Mouse (Mus musculus): ENCODE results near the gene Slc1a3.

The Slc1a3 gene

DNA sequence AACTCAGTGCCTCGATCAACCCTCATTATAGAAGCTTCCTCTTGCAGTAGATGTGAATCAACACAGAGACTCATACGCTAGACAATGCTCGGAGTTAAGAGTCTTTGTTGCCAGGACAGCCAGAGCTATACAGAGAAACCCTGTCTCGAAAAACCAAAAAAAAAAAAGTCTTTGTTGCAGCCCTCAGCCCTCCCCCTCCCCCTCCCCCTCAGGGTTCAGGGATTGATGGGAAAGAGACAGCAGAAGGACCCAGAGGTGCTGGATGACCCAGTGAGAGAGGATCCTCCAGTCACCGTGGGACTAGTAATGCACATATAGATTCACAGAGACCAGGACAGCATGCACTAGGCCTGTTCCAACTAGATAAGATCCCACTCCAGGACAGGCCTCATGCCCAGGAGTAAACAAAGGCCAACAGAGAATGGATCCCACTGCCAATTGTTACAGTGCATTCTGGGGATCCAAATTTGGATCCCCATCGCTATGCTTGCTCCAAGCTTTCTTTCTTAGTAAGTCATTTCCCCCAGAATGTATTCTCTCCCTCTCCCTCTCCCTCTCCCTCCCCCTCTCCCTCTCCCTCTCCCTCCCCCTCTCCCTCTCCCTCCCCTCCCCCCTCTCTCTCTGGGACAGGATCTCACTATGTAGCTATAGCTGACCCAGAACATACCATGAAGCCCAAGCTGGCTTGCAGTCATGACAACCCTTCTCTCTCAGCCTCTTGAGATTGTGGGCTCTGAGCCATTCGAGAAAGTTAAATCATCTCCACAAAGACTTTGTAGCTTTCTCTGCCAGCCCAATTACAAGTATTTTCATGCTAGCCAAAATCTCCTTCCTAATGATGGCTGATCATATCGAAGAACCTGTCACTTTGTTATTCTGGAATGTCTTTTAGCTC is 52.2 kb downstream of the Slc1a3 start:
- DNase-seq (ENCODE audit: low spot score): no peak

DNA sequence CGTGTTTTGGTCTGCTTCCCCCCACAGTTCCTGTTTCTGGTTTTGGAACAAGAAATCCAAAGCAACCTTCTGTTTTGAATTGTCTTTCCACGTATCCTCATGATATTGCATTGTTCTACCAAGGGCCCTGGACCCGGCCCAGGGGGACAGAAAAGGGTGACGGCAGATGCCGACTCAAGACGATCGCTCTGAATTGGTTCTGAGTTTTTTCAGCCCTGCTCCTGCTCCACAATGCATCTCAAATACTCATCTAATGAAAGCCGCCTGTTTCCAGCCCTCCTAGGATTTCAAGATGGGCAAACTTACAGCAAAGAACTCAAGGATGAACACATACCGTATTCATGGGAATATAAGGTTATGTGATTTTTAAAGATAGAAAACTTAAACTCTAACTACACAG is 55.3 kb downstream of the Slc1a3 start:
- no peak for DNase-seq (ENCODE audit: low spot score)

DNA sequence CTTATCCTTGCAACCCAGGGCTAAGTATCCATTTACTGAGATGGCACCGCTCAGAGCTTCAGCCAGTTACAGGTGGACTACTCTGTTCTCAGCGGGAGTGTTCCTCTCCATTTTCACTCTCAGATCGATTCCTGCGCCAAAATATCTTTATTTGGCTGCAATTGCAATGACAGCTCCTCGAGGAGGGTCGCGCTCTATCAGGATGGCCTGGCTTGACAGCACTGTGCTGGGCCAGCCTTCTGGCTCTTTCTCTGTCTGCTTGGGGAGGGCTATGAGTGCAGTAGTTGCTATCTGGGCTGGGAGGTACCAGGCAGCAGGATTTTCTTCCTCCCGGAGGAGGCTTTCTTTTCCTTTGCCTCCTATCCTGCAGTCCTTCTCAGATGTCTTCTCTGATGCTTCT is 57.9 kb downstream of the Slc1a3 start:
- DNase-seq (ENCODE audit: low spot score): no peak

DNA sequence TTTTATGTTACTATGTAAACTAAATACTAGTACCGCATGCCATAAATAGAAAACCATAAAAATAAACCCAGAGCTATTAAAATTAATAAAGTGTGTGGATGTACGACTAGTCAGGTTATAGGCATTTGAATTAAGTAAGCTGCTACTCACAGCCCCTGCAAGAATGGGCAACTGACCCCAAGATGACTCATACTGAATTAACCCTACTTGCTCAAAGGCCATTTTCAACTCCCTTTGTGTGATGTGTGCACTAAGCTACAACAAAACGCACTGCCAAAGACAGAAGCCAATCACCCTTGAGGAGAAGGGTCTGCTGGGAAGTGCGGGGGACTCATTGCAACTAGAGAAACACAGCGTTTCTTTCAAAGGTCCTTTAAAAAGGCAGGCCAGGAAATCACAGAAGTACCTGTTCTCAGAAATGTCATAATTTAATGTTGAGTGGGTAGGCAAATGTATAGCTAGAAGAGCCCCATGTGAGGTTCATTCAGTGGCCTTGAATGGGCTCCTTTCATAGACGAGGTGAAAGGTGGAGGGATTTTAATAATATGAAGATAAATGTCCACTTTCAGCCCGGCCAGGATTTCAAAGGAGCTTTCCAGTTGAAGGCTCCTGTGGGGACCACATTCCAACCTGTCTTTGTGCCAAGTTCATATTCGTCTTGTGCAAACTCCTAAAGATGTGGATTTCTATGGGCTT is 66.4 kb downstream of the Slc1a3 start:
- DNase-seq (ENCODE audit: low spot score): no peak

DNA sequence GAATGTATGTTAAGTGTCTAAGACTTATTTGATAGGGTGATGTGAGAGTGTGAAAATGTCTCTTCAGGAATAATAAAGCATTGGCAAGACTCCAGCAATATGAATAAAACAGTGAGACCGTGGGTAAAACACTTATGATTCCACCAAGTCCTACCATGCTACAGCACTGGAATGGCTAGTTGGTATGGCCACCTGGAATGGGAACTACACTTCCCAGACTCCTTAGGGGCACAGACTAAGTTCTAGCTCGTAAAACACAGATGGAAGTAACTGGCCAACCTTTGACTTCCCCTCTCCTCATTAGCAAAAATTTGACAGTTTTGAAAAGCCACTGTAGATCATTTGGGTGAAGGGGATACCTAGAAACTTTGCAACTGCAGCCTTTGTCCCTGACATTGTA is 70.7 kb downstream of the Slc1a3 start:
- DNase-seq (ENCODE audit: low spot score): no peak

DNA sequence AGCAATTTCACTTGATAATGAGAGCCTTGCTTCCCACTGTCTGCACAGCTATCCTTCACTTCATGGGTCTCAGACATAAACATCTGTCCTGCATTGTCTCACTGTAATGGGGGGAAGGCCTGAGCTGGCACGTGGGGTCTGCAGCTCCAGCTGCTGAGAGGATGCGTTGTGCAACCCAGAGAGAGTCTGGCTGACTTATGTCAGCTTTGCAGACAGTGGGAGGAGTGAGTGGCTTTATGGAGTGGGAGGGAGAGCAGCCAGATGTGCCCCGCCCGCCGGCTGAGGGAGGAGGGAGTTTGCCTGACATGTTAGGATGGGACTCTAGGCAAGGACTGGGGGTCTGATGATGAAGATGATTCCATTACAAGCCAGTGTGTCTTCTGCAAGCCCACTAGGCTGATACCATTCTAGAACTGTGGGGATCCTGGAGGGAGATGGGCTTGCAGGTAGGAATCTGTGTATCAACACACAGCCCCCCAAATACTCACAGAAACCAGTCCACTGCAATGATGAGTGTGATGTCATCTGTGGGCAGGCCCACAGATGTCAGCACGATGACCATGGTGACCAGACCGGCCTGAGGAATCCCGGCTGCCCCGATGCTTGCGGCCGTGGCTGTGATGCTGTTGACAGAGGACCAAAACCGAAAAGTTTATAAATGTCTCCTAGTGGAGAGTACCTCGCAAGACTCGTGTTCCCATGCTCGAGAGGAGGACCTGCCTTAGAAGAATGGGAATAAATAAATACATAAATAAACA is 71.8 kb downstream of the Slc1a3 start:
- no peak for DNase-seq (ENCODE audit: low spot score)

DNA sequence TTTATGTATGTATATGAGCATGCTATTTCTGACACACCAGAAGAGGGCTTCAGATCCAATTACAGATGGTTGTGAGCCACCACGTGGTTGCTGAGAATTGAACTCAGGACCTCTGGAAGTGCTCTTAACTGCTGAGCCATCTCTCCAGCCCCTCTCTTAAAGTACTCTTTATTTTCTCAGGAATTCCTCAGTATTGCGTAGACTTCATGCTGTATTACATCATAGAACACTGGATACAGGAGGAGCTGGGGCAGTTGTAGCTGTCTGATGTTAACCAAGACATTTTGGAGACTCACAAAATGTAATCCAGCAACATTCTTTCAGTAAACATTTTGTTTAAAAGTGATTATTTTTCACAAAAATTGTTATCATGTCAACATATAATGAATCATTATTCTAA is 73.3 kb downstream of the Slc1a3 start:
- DNase-seq (ENCODE audit: low spot score): no peak

DNA sequence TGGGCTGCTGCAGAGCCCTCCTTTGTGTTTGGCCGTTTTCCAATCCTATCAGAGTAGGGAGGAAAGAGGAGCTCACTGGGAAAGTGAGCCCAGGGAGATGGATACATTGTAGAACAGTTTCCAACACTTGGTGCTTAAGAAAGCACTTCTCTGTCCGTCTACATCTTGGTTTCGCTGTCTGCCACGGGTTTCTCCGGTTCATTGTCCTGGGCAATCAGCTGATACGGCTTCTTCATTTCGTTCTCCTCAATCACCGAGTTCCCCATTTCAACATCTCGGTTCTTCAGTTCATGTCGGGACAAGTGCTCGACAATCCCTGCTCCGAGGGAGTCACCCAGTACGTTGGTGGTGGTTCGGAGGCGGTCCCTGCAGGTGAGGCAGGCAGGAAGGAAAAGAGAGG is 74.6 kb downstream of the Slc1a3 start:
- DNase-seq (ENCODE audit: low spot score): no peak

DNA sequence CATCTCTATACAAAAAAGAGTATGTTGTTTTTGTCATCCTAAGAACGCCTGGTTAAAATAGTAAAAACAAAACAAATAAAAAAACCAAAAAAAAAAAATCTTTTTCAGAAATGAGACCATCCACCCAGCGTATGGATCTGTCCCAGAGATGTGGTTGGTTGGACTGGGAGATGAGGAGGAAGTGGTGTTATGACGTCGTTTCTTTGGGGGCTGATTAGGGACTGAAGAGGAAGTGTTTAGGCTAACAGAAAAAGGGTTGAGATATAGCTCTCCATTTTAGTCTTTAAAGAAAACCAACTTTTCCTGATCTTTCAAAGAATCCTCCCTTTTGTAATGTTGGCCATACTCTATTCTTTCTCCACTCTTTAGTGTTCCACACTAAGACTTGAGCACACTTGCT is 75.8 kb downstream of the Slc1a3 start:
- DNase-seq (ENCODE audit: low spot score): no peak

DNA sequence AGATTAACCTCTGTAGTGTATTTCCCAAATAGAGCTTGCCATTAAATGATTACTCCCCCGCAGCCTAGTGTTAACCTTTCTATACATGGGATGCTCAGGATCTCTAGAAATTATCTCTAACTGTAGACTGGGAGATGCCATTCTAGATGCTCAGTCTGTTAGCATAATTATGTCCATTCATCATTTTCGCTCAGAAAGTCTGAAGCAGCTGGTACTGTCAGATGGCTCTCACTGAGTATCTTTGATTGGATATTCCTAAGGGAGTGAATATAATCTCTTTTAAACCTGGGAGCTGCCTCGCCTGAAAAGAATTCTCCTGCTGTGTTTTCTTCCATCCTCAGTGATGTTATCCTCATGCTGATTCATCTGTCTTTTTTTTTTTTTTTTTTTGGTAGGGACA is 76.2 kb downstream of the Slc1a3 start:
- no peak for DNase-seq (ENCODE audit: low spot score)

DNA sequence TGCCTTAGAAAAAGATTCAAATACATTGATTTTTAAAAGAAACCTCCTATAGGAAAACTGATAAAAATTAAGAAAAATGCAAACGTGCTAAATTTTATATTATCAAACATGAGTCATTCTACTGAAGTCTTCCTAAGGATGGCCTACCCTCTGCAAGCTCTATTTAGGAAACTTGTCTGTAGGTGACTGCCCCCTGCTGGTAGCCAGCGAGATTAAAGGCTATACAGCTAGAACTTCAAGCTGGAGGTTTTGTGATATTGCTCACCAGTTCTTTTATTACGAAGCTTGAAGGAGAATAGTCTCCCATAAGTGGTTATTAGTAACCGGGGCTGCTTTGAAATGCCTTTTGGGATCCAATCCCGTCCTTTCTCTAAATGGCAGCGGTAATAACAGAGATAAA is 77.2 kb downstream of the Slc1a3 start:
- no peak for DNase-seq (ENCODE audit: low spot score)

DNA sequence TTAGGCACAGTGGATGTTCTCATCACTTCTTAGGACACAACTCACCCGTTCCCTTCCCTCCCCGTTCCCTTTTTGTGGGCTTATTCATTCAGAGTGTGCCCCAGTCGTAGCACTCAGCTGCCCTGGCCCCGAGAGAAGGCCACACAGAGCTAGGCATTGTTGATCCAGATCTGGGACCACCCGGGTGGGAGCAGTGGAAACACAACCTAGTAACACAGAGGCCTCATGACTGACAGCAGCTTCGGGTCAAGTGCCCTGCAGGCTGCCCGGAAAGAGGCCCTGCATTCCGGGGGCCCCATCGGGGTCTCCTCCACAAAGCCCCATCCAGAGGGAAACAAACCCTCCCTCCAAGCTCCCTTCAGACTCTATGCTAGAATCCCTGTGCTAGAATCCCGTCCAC is 78.2 kb downstream of the Slc1a3 start:
- no peak for DNase-seq (ENCODE audit: low spot score)

DNA sequence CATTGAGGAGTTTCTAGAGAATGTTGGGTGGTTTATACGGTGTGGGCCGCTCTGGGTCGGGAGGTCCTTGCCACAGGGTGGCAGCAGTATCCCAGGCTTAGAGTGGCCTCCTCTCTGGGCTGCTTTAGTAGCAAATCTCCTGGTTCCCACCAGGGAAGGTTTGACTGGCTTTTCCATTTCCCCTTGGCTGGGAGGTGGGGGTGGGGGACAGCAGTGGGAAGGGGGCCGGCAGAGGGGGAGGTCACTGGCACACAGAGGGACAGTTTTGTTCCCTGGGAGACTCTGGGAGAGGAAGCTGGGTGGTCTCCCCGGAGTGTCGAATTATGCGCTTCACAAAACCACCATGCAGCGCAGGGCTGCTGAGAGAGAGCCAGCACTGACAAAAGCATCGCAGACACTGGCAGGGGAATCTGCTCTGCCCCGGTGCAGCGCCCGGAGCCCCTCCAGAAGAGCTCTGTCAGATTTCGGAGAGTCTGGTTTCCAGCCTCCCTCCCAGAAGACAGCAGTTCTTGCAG is 81.2 kb downstream of the Slc1a3 start:
- peak; percentile 56 for DNase-seq (ENCODE audit: low spot score)

DNA sequence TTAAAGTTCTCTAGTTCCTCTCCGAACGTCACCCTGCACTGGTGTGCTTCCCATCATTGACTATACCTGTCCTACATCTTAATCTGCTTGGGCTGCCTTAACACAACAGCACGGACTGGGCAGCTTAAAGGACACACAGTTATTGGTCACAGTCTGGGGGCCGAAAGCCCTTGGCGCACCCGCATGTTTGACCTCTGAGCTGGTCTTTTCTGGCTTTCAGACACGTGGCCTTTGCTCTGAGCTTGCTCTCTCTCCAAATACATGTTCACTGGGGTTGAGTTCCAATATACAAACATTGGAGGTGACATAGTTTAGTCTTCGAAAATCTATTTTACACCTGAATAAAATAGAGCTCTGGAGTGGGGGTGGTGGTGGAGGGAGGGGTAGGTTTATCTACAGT is 82.4 kb downstream of the Slc1a3 start:
- no peak for DNase-seq (ENCODE audit: low spot score)

DNA sequence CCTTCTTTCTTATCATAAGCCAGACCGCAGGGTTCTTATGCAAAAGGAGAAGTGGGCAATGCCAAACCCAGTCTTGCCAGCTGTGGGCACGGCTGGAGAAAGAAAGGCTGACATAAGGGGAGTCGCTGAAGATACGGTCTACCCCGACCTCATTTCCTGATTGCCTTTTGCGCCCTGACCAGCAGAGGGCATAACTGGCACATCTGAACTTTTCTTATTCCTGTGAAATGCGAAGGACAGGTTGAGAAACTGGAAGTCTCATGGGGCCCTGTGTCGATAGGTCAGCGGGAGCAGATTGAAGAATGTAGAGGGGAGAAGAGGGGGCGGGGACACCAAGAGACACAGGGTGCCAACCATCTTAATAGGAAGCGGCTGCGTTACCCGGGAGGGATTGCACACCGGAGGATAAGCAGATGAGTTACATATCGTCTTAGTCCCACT is 83.4 kb downstream of the Slc1a3 start:
- DNase-seq (ENCODE audit: low spot score): peak; percentile 39

DNA sequence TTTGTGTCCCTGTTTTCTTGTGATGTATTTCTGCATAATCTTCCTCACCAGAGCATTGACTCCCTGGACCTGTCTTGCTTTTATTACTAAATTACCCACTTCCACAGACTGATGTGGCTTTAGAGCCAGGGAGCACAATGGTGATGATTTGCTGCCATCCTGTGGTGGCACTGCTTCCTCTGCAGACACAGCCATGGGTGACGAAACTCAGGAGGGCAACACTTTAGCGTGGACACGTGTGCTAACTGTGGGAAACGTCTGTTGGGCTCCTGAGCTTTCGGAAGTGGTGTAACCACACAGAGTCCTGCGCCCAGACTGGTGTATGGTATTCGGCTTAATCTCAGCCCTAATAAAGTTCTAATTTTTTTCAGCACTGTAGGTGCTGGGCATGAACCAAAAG is 85.2 kb downstream of the Slc1a3 start:
- no peak for DNase-seq (ENCODE audit: low spot score)

DNA sequence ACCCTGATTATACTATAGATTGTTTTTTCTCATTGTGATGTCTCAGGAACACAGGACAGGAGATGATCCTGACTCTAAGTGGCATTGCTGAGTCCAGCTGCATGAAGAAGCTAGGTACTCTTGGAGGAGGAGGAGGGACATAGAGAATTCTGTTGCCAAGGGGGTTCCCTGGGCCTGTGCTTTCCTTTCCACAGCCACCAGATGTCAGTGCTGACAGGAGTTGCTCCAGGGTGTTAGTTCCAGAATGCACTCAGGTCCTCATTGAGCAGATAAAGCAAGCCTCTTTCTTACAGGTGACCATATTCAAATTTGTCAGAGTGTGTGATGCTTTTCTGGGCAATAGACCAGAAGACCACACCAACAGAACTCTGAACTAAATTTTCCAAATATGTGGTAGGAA is 86.7 kb downstream of the Slc1a3 start:
- no peak for DNase-seq (ENCODE audit: low spot score)

DNA sequence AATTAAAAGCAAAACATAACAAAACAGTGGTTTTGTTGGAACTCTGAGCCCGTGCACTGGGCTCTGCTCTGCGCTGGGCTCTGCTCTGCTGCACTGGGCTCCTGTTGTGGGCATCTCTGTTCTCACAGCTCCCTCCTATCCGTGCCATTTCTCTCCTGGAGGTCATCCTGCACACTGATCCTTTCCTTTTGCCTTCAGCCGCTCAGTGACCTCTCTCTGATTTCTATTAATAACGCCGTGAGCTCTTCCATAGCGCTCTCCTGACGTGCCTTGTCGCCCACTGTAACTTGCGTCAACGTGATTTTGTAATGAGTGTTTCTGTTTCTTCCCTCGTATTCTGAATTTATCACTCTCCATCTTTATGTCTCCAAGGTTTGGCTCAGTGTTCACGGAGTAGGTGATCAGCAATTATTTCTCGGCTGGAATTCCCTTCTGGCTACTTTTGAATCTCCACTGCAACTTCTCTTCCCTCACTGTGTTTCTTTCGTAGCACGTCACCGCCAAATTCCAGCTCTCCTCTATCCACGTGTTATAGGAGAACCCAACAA is 91.0 kb downstream of the Slc1a3 start:
- DNase-seq (ENCODE audit: low spot score): no peak

DNA sequence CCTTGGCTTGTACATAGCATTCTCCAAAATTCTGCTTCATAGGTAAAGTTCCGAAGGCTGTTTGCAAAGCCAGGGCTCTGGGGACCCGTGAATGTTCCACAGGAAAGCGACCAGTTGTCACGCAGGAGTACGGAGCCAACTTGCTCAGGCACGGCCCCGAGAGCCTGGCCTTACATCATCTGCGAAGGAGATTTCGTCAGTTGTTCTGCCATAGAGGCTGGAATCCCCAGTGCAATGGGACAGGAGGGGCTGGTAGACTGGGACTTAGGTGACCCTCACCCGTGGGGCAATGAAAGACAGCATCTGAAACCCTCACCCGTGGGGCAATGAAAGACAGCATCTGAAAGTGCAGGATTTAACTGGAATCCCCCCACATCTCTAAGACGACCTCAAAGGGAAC is 94.3 kb downstream of the Slc1a3 start:
- no peak for DNase-seq (ENCODE audit: low spot score)

DNA sequence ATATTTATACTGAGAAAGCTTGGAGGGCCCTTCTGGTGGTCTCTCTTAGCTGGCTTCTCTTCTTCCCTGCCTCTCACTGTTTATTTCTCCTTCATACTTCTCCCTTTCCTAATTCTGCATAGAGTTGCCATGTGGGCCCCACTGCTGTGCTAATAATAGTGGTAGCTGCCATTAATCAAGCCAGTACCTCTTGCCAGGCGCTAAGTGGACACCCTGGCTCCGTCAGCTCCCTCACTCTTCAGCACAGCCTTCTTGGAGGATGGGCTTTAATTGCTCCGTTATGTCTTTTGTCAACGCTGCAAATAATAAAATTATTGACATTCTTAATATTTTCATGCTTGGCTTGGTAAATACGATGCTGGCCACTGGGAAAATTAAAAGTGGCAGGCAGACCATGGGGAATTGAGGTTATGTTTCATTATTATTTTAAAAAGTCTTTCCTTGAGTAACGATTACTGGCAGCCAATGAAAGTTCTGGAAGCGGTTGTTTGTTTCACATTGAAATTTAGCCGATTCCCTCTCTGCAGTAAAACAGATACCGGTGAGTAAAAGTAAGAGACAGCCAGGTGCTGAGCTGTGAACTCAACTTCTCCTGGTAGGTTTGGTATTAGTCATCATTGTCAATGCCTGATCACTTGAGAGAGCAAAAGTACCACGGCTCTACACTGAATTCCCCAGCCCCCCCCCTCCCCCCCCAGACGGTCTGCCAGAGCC is 94.9 kb downstream of the Slc1a3 start:
- DNase-seq (ENCODE audit: low spot score): no peak

DNA sequence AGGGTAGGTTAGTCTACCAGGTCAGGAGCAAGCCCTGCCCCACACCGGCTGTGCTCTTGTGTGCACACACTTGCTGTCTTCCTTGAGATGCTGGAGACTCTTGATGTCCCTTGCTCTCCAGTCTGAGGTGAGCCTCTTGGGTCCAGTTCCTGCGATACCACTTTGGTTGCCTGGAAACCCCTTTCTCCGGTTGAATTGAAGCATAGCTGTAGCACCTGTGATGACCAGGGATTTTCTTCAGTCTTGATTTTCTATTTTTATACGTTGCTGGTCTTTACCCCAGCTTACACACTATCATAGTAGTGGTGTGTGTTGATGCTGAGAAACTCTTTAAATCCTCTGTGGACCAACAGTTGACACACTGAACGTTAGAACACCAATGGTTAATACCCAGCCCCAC is 95.9 kb downstream of the Slc1a3 start:
- no peak for DNase-seq (ENCODE audit: low spot score)

Data from left cerebral cortex, adult 11 months (tissue).